Mouse (Mus musculus) spleen, adult 2 months (tissue): Measurements from ENCODE around the gene Clstn2.

Experiments
- CTCF ChIP-seq: fragments of 200-500 bp; IDR thresholded peaks from 2 replicates; pipeline ENCODE4 v1.5.1; 2011; ENCODE audit warnings: mild to moderate bottlenecking, inconsistent platforms; ENCODE audit not compliant: insufficient read depth, insufficient read length, insufficient replicate concordance; ENCODE audit errors: extremely low read depth
- POLR2A ChIP-seq: fragments of 200-500 bp; IDR thresholded peaks from 2 replicates; pipeline ENCODE4 v1.6.1; 2011; ENCODE audit warnings: low read depth, low read length, inconsistent platforms

- no peak for TF ChIP-seq POLR2A
- no peak for TF ChIP-seq CTCF
Measured at GRCm38 (mm10) chr9:97428127-97428526, 604.9 kb downstream of the Clstn2 start.
